Mouse (Mus musculus) lung, postnatal 0 days (tissue): ENCODE results near the gene Gm20604. TPM values are rescaled to one million over a fixed set of nuclear protein-coding genes. Genes with fewer than 3 reads are reported as not detected.

Source experiments
- ATAC-seq: fragments of 200-750 bp; cut with Nextera tagmentation; 2 replicates; pipeline ENCODE4 v1.8.0; 2017; ENCODE audit warnings: moderate library complexity
- DNase-seq: peaks from one replicate; pipeline ENCODE4 v3.0.0-alpha.2; 2016; ENCODE audit warnings: low spot score
- H3K27ac ChIP-seq: fragments of 300-500 bp; sonication (generic); 2 replicates; pipeline ENCODE4 v1.5.1; 2014; ENCODE audit warnings: antibody characterized with exemption, mild to moderate bottlenecking, low read length, mixed read lengths
- H3K27me3 ChIP-seq: fragments of 300-500 bp; sonication (generic); replicated peaks from 2 replicates; pipeline ENCODE4 v1.6.1; 2014; ENCODE audit warnings: low read length, mixed read lengths; ENCODE audit not compliant: insufficient read depth
- H3K36me3 ChIP-seq: fragments of 300-500 bp; sonication (generic); 2 replicates; pipeline ENCODE4 v1.6.1; 2014; ENCODE audit warnings: low read length, mixed read lengths; ENCODE audit not compliant: insufficient read depth
- H3K4me1 ChIP-seq: fragments of 300-500 bp; sonication (generic); 2 replicates; pipeline ENCODE4 v1.6.1; 2014; ENCODE audit warnings: antibody characterized with exemption, low read depth, low read length, mixed read lengths; ENCODE audit not compliant: insufficient read depth
- H3K4me2 ChIP-seq: fragments of 300-500 bp; sonication (generic); replicated peaks from 2 replicates; pipeline ENCODE4 v1.6.1; 2014; ENCODE audit warnings: low read depth, mild to moderate bottlenecking, low read length, moderate library complexity, mixed read lengths
- H3K4me3 ChIP-seq: fragments of 300-500 bp; sonication (generic); 2 replicates; pipeline ENCODE4 v1.5.1; 2014; ENCODE audit warnings: low read depth, low read length
- H3K9ac ChIP-seq: fragments of 300-500 bp; sonication (generic); replicated peaks from 2 replicates; pipeline ENCODE4 v1.6.1; 2014; ENCODE audit warnings: low read depth, mild to moderate bottlenecking
- H3K9me3 ChIP-seq: fragments of 300-500 bp; sonication (generic); 2 replicates; pipeline ENCODE4 v1.6.1; 2016; ENCODE audit warnings: low read length, mixed read lengths
- CTCF ChIP-seq: IDR thresholded peaks from 2 replicates; pipeline ENCODE4 v1.5.1; 2016; ENCODE audit warnings: antibody characterized with exemption, mild to moderate bottlenecking
- EP300 ChIP-seq: IDR thresholded peaks from 2 replicates; pipeline ENCODE4 v1.6.1; 2016; ENCODE audit warnings: antibody characterized with exemption, mild to moderate bottlenecking, control low read depth
- WGBS: fragments of 180-500 bp; shearing (Covaris S2); extraction: QIAGEN DNeasy Blood & Tissue Kit; methylation state at CpG from one replicate; pipeline ENCODE4 v1.1.7; 2014; 5-methylcytosine and 5-hydroxymethylcytosine counted together
- polyA plus RNA-seq: library from polyadenylated mRNA; unstranded; fragments of >200 nt; fragmentation: Nextera tagmentation; extraction: Ambion mirVana; gene quantifications from 2 replicates; pipeline ENCODE4 v1.2.1, GENCODE M21; 2015

The Gm20604 gene
- polyA plus RNA-seq, 1 experiment from 2014 or later = 11.8 TPM

DNA sequence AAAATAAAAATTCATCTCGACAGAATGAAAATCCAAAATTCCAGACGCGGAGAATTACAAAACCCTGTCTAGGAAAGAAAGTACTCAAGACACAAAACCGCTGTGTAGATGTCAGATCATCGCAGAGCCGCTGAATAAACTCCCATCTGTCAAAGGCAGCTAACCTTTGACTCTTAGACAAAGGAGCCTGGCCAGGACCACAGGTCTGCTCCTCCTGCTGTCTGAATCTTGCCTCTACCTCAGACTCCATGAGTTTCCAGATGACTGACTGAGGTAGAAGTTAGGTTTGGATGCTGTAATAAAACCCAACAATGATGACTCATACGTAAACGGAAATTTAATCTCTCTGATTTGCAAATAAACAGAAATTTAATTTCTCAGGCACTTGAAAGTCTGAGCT, 35.5 kb downstream of the Gm20604 start:
- no peak overlapping the region for H3K4me2 ChIP-seq
- ATAC-seq (no peak), DNase-seq (no peak)
- no peaks in the 10 kb centered on the region for H3K36me3 ChIP-seq
- WGBS = 68% methylated on average over 8 of the region's 8 CpGs
- no peak overlapping the region for H3K27ac ChIP-seq
- H3K9me3 ChIP-seq = no peaks in the 10 kb centered on the region
- H3K4me1 ChIP-seq = no peaks in the 10 kb centered on the region
- TF ChIP-seq EP300 (no peak), CTCF (no peak)
- H3K27me3 ChIP-seq = no peaks in the 10 kb centered on the region
- no peak overlapping the region for H3K4me3 ChIP-seq
- no peak overlapping the region for H3K9ac ChIP-seq

DNA sequence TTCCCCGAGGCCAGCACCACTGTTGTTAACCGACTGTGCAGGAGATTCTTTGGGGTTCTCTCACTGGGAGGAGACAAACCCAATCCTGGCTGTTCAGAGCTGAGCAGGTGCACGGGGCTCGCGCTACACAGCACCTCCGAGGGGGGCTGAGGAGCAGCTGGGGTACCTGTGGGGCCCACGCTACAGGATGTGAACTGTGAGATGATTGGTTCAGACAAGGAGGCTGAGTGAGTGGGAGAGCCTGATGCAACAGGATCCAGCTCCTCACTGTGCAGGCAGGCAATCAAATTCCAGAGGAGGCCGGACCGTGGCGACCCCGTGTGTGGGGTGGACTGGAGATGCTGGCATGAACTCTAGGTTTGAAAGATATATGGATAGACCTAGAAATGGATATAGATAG, 36.0 kb downstream of the Gm20604 start:
- Histone ChIP-seq H3K4me3 (no peak overlapping the region), H3K4me2 (no peak overlapping the region), H3K36me3 (no peaks in the 10 kb centered on the region), H3K9me3 (no peaks in the 10 kb centered on the region), H3K27ac (no peak overlapping the region), H3K4me1 (no peaks in the 10 kb centered on the region), H3K9ac (no peak overlapping the region), H3K27me3 (no peaks in the 10 kb centered on the region)
- DNase-seq (no peak), ATAC-seq (no peak)
- no peak for TF ChIP-seq EP300
- TF ChIP-seq CTCF = no peak
- 63% methylated on average over 11 of the region's 11 CpGs for WGBS

DNA sequence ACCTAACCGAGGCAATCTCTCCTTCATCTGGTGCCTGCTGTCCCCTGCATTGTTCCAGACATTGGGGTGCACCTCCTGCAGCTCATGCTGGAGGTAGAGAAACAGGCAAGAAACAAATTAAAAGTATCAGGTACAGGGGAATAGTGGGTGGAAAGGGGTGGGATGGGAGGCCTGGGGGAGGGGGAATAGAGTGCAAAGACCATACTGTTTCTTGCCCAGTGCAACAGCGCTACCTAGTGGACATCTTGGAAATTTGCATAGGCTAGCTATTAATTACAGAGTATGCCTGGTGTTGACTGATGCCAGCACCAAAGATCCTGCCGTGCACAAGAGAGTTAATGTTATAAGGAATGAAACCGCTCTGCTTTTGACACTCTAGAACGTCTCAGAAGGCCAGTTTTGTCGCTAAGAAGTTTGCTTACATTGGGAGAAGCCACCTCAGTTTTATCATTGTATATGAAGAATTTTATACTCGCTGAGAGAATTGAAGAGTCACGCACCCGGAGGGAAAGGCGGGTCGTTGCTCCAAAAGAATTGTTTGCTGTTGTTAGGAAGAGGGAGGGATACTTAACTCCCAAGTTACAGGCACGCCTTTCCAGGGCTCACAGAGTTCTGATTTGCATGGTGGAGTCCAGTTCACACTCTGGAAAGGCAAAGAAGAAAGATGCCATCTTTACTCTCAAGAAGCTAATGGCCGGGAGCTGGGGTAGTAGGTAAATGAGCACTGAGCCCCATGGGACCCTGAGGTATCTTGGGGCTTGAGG, 38.7 kb downstream of the Gm20604 start:
- no peak overlapping the region for H3K9ac ChIP-seq
- no peaks in the 10 kb centered on the region for H3K4me1 ChIP-seq
- DNase-seq (peak; percentile 78), ATAC-seq (peak; percentile 72)
- no peak overlapping the region for H3K27ac ChIP-seq
- TF ChIP-seq CTCF (peak; percentile 86), EP300 (no peak)
- H3K36me3 ChIP-seq = no peaks in the 10 kb centered on the region
- H3K4me2 ChIP-seq = no peak overlapping the region
- H3K27me3 ChIP-seq = no peaks in the 10 kb centered on the region
- no peak overlapping the region for H3K4me3 ChIP-seq
- 21% methylated on average over 13 of the region's 13 CpGs for WGBS
- H3K9me3 ChIP-seq = no peaks in the 10 kb centered on the region

DNA sequence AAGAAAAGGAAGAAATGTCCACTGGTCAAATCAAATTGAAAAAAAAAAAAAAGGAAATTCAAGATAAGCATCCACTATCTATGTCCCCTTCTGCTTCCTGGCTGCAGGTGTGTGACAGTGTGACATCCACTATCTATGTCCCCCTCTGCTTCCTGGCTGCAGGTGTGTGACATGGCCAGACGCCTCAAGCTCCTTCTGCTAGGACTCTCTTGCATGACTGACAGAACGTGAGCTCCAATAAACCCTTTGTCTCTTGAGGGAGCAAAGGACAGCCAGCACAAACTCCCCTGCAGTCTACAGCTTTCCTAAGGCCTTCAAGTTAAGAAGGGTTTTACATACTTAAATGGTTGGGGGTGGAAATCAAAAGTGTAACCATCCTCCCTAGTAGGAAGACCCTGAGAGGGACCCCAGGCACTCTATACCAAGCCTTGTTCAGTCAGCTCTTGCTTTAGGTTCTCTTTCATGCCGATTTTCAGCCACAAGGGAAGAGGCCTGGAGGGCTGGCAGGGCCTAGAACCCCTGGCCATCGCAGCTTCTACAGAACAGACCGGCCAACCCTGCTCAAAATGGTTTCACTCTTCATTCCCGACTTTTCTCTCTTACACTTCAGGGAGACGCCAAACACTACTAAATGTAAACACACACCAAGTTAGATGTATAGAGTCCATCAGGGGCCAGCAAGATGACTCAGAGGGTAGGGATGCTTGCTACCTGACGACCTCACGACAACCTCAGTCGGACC, 43.6 kb downstream of the Gm20604 start:
- no peaks in the 10 kb centered on the region for H3K9me3 ChIP-seq
- no peaks in the 10 kb centered on the region for H3K4me1 ChIP-seq
- H3K4me2 ChIP-seq = no peak overlapping the region
- no peaks in the 10 kb centered on the region for H3K27me3 ChIP-seq
- no peak for ATAC-seq
- no peak for DNase-seq
- no peaks in the 10 kb centered on the region for H3K36me3 ChIP-seq
- 68% methylated on average over 10 of the region's 10 CpGs for WGBS
- TF ChIP-seq CTCF (no peak), EP300 (no peak)
- no peak overlapping the region for H3K27ac ChIP-seq
- H3K9ac ChIP-seq = no peak overlapping the region
- no peak overlapping the region for H3K4me3 ChIP-seq

DNA sequence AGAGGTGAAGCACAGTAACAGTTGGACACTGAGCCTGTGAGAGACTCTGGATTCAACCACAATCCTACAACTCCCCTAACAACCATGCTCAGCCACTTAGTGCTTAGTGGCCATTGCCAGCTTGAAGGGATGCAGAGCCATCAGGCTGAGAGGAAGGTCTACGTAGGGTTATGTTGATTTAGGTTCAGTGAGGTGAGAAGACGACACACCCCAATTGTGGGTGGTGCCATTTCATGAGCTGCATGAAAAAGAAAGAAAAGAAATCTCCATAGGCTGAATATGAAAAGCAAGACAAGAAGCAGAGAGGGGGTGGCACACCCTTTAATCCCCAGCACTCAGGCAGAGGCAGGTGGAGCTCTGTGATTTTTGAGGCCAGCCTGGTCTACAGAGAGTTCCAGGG, 44.4 kb downstream of the Gm20604 start:
- Histone ChIP-seq H3K9ac (no peak overlapping the region), H3K9me3 (no peaks in the 10 kb centered on the region), H3K4me3 (no peak overlapping the region), H3K27ac (no peak overlapping the region), H3K4me1 (no peaks in the 10 kb centered on the region), H3K36me3 (no peaks in the 10 kb centered on the region), H3K27me3 (no peaks in the 10 kb centered on the region), H3K4me2 (no peak overlapping the region)
- 63% methylated on average over 2 of the region's 2 CpGs for WGBS
- ATAC-seq = no peak
- TF ChIP-seq EP300 = no peak
- no peak for TF ChIP-seq CTCF
- no peak for DNase-seq

DNA sequence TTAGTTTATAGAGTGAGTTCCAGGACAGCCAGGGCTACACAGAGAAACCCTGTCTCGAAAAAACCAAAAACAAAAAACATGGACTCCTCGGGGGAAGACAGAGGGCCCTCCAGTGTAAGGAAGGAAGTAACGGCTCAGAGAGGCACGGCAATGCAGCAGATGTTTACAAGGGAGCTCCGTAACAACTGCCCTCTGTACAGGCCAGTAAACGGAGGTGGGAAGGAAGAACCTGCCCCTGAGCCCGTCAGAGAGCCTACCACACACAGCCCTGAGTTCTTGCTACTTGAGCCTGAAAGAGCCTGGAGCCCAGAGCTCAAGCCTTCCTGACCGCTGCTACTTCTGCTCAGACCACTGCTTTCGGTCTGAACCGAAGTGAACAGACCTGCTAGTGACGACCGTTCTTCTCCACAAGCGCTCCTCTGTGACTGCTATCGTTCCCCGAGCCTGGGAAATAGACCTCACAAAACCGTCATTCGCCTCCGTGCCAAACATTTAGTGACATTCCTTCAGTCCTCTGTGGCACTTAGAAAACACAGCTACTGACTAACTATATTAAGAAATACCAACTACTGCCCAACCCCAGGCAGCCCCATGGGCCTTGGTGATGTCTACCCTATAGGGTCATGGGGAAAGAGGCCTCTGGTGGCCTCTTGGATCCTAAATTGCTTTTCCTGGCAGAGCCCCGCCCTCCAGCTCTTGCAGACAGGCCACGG, 45.2 kb downstream of the Gm20604 start:
- no peak for DNase-seq
- H3K4me2 ChIP-seq = no peak overlapping the region
- H3K27me3 ChIP-seq = no peaks in the 10 kb centered on the region
- H3K9me3 ChIP-seq = no peaks in the 10 kb centered on the region
- H3K27ac ChIP-seq = no peak overlapping the region
- no peak overlapping the region for H3K4me3 ChIP-seq
- no peak for ATAC-seq
- no peak overlapping the region for H3K9ac ChIP-seq
- TF ChIP-seq CTCF (no peak), EP300 (no peak)
- no peaks in the 10 kb centered on the region for H3K36me3 ChIP-seq
- WGBS = 50% methylated on average over 20 of the region's 20 CpGs
- H3K4me1 ChIP-seq = no peaks in the 10 kb centered on the region
